Mouse (Mus musculus) fat pad, adult 2 months (tissue): ENCODE measurements around the gene Mical3.
"Not testable (repeated sequence)": the region's sequence is repeated elsewhere in the genome, so short reads cannot be mapped to it uniquely, and the experiment has no call there.

Experiments
- DNase-seq: peaks from one replicate; pipeline ENCODE4 v3.0.0-alpha.2; 2011; ENCODE audit warnings: low read depth, low spot score; ENCODE audit errors: extremely low read depth

The Mical3 gene

DNA sequence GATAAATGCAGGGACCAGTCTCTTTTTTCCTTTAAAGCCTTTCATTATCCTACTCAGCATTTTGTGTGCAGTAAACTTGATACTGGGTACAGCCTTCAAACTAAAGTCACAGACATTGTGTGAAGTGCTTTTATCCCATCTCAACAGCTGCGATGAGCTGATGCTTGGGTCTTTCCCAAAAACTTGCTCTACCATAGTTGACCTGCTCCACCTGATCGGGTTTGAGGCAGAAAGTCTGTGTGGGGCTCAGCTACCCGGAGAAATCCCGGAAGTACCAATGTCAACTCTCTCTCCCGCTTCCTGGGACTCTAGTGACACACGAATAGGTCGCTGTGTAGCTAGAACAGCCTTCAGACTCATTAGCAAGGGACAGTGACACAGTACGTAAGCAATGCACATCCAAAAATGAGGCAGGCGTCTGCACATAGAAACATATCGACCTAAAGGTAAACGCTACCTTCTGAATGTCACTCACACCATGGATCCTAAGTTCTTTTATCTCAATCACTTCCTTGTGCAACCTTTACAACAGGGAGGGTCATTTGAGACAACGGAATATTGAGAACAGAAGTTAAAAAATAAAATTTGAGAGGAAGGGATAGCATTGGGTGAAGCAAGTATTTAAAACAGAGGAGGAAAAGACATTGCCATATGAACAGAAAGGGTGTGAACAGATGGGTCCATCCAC is 191.9 kb downstream of the Mical3 start:
- no peak for DNase-seq

- no peak for DNase-seq
Observed at GRCm38 (mm10) chr6:120937999-120938608, 192.7 kb downstream of the Mical3 start.

- no peak for DNase-seq
Observed at GRCm38 (mm10) chr6:120937104-120937617, 193.6 kb downstream of the Mical3 start.

- no peak for DNase-seq
Observed at GRCm38 (mm10) chr6:120934176-120934575, 196.6 kb downstream of the Mical3 start.

DNA sequence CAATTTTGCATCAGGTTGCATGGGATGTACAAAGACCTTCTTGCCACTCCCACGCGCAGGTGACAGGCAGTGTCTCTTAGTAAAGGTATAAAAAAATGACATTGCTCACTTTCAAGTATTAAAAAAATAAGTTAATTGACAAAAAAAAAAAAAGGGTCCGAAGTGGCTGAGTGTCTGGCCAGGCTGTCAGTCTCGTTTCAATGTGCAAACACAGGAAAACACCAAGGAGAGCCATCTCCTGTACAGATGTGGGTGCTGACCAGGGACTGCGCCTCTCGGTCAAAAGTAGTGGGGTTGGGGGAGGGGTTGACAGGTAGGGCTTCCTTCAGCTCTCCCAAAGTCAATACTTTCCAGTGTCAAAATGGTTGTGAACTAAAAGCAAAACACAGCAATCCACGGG is 197.1 kb downstream of the Mical3 start:
- no peak for DNase-seq

- no peak for DNase-seq
Observed at GRCm38 (mm10) chr6:120932597-120932996, 198.2 kb downstream of the Mical3 start.

GRCm38 (mm10) chr6:120930450-120931306 is 200.1 kb downstream of the Mical3 start:
- no peak for DNase-seq

- DNase-seq: no peak
Observed at GRCm38 (mm10) chr6:120929421-120929820, 201.4 kb downstream of the Mical3 start.

DNA sequence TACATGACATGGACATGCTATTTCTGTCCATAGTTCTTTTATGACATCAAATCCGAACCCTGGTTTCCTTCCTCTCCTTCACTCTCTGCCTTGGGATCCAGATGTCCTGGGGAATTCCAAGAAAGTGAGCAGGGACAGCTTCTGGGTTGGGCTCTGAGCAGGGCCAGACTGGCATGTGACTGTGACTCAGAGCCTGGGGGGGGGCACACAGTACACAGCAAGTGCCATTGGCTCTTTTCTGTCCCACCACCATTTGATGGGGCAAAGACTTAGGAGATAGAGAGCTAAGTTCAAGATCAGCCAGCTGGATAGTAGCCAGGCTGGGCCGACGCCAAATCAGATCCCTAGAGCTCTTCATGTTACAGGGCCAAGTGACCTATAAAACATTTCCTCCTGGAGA is 203.0 kb downstream of the Mical3 start:
- DNase-seq: peak; percentile 47

GRCm38 (mm10) chr6:120926880-120927279 is 203.9 kb downstream of the Mical3 start:
- no peak for DNase-seq

- not testable (repeated sequence) for DNase-seq
Observed at GRCm38 (mm10) chr6:120924791-120925321, 205.9 kb downstream of the Mical3 start.

DNA sequence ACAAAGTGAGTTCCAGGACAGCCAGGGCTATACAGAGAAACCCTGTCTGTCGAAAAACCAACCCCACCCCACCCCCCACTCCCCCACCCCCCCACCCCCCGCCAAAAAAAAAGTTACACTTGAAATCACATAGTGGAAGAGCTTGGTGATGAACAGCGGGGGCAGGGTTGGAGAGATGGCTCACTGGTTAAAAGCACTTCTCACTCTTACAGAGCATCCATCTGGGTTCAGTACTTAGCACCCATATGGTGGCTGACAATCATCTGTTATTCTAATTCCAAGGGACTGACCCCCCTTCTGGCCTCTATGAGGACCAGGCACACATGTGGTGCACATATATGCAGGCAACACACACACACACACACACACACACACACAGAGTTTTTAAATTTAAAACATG is 212.8 kb downstream of the Mical3 start:
- no peak for DNase-seq

DNA sequence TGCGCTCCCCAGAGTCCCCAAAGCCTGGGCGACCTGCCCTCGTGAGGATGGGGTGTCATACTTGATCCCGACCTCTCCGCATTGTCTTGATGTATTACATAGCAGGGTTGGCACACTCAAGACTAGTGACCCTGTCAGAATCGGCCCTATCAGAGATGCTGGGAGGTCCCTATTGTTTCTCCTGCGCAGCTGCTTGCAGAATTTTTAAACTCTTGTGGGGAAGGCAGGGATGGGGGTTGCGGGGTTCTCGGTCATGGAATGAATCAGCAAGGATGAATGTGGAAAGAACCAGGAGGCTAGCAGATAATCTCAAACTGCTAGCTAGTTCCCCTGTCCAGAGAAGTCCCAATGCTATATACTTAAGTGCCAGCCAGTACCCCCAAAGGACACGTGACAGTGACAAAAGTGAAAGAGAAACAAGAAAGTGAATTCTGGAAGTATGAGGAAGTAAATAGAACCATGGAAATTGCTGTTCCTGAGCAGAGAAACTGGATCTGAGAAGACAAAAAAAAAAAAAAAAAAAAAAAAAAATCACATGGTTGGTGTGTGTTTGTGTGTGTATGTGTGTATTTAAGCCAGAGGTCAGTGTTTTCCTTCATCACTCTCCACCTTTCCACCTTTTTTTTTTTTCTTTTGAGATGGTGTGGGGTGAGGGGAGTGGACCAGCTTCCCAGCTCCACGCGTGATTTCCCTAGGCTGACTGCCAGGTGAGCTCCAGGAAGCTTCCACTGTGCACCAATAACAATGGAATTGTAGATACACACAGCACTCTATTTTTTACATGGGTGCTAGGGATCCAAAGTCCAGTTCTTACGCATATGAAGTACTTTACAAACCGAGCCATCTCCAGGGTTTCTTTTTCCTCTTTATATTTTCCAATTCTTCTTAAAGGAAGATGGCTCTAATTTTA is 213.6 kb downstream of the Mical3 start:
- DNase-seq: not testable (repeated sequence)

GRCm38 (mm10) chr6:120916074-120916971 is 214.5 kb downstream of the Mical3 start, which contains the start of gene Bid:
Bid (minus strand) TSS chr6:120916853.
- no peak for DNase-seq

- DNase-seq: no peak
Observed at GRCm38 (mm10) chr6:120915649-120915975, 215.2 kb downstream of the Mical3 start.

DNA sequence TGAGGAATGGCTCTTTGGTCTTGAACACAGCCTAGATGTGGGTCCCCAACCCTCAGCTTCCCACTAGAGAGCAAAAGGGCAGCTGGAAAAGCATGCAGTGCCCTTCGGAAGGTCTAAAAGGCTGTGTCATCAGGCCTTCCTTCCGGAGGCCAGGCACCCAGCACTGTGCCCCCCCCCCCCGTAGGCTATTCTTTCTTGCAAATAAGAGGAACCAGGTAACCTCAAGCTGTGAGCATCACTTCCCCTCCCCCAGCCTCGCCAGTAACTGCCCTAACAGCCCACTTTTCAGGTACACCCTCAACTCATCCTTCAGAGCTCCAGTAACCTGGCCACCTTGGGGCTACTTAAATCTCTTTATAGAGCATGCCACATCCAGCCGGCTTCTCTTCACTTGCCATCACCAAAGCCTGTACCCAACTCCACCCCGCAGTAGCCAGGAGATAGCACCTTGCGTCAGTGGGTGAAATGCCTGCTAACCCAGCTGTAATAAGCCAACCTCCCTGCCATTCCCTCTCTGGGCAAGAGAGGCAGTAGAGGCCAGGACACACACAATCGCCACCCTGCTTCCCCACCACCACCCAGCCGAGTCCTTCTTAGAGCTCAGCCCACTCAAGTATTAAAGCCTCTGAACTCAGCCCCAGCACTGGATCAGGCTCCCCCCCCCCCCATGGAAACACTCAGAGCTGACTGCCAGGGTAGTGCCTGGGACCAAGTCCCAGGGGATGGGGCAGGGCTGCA is 215.7 kb downstream of the Mical3 start:
- no peak for DNase-seq

- DNase-seq: no peak
Observed at GRCm38 (mm10) chr6:120914533-120914910, 216.3 kb downstream of the Mical3 start.

- DNase-seq: no peak
Observed at GRCm38 (mm10) chr6:120913783-120914182, 217.0 kb downstream of the Mical3 start.

- no peak for DNase-seq
Observed at GRCm38 (mm10) chr6:120912931-120913330, 217.9 kb downstream of the Mical3 start.
